ENCODE assay signal across 9 mouse cellular contexts in the genomic region with DNA sequence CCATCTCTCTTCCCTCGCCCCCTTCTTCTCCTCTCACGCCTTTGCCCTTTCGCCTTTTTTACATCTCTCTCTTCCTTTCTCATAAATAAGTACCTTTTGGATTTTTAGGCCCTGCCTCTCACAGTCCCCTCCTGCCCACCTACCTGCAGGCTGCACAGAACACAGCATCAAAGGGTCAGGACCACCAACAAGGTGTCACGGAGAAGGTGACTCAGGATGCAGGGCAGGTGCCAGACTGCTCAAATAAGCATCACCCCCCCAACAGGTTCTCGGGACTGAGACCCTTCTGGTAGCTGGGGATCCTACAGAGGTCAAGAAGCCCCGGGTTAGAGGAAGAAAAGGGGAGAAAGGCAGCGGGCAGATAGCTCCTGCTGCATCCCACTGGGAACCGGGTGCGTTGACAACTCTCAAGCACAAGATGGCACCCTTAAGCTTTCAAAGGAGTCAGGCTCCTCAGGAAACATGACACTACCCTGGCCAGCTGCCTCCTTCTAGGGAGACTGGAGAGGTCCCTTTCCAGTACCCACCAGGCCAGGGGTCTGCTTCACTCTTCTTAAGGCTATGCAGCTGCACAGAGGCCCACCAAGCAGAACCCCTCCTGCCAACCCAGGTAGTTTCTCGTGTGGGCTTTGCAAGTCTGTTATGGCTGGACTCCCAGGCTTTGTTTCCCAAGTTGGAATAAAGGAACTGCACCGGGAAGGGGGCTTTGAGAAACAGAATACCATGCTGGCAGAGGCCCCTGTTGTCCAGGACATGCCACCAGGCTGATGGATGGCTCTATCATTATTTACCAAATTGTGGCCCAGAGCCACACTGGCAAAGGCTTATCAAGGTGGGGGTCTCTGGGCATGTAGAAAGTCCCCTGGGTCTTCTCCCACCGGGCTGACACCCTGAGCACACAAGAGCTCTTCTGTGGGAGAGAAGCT.
DNase-seq lines count a peak whose midpoint lies in the region; ATAC-seq lines count a peak whose summit lies in the region.
"Had no signal": no experiment of that assay in that cellular context is flagged by ENCODE, and none has a peak within 500 bp of the region (broad histone marks: within the 10 kb centered on the region; RNA-seq: fewer than 3 reads in every experiment).

No protein-coding gene starts in this region.

- no peaks in the 10 kb centered on the region for H3K36me3 ChIP-seq in hindbrain, embryonic 12.5 days
- H3K36me3 ChIP-seq in lung, embryonic 15.5 days: no peaks in the 10 kb centered on the region
- H3K36me3 ChIP-seq: heart, embryonic 13.5 days had no signal

- H3K9me3 ChIP-seq in hindbrain, embryonic 12.5 days (replicated peaks): no peaks in the 10 kb centered on the region
- H3K9me3 ChIP-seq in lung, embryonic 15.5 days: no peaks in the 10 kb centered on the region
- H3K9me3 ChIP-seq: heart, embryonic 13.5 days had no signal

- H3K27me3 ChIP-seq in hindbrain, embryonic 12.5 days: peaks cover 14% of the 10 kb centered on the region; the same call in 1 of the 2 replicates
- peaks cover 17% of the 10 kb centered on the region for H3K27me3 ChIP-seq in lung, embryonic 15.5 days

- H3K27ac ChIP-seq in hindbrain, embryonic 12.5 days: no peak overlapping the region
- H3K27ac ChIP-seq in lung, embryonic 15.5 days: no peak overlapping the region
- H3K27ac ChIP-seq: heart, embryonic 13.5 days had no signal

- no peak overlapping the region for H3K4me2 ChIP-seq in hindbrain, embryonic 12.5 days (replicated peaks)
- H3K4me2 ChIP-seq in lung, embryonic 15.5 days: no peak overlapping the region
- H3K4me2 ChIP-seq: heart, embryonic 13.5 days had no signal

- H3K4me3 ChIP-seq in hindbrain, embryonic 12.5 days: no peak overlapping the region
- H3K4me3 ChIP-seq in lung, embryonic 15.5 days: no peak overlapping the region
- H3K4me3 ChIP-seq: heart, embryonic 13.5 days had no signal

- 0 out of 2 replicates have a peak overlapping the region, but pooled peaks have one; percentile 1 for H3K9ac ChIP-seq in hindbrain, embryonic 12.5 days
- H3K9ac ChIP-seq in lung, embryonic 15.5 days: no peak overlapping the region
- H3K9ac ChIP-seq: heart, embryonic 13.5 days had no signal

- DNase-seq in ZHBTc4 (ENCODE audit: low read depth, low spot score): peak; percentile 61
- DNase-seq in cerebellum, postnatal 10 days: peak; percentile 92 to 93
- DNase-seq in layer of hippocampus, postnatal 14 days (ENCODE audit: low spot score in 2 of 2): peak; percentile 79 to 88
- peak; percentile 18 for DNase-seq in retina, adult 2 months (ENCODE audit: low read depth, low spot score)

- peaks cover 10% of the 10 kb centered on the region for H3K4me1 ChIP-seq in hindbrain, embryonic 12.5 days
- H3K4me1 ChIP-seq in lung, embryonic 15.5 days: 0 out of 2 replicates have a peak, but pooled peaks cover 2% of the 10 kb centered on the region

- WGBS in hindbrain, embryonic 12.5 days: 33% methylated on average over 12 of the region's 12 CpGs
- 39% methylated on average over 12 of the region's 12 CpGs for WGBS in lung, embryonic 15.5 days

- peak; percentile 78 for ATAC-seq in frontal cortex, adult (ENCODE audit: low TSS enrichment)
- peak; percentile 78 for ATAC-seq in hindbrain, embryonic 12.5 days (ENCODE audit: low FRiP score)
- ATAC-seq in lung, embryonic 15.5 days (ENCODE audit: borderline replicate concordance, extremely low read depth, low FRiP score, low TSS enrichment): peak; percentile 69; the same call in 1 of the 2 replicates
- ATAC-seq in inflammation-experienced regulatory T-cells, adult 6 months: no peak

Comparison
In these comparisons a context has a peak if more than half of its experiments do, and no peak if none do; other contexts are left out.
1. DNase-seq: peak in every context shown above with its lines; median percentile 92 in cerebellum, postnatal 10 days; 84 in layer of hippocampus, postnatal 14 days; 61 in ZHBTc4; 18 in retina, adult 2 months.